Mouse (Mus musculus) embryonic fibroblast, embryonic 13.5 days (primary cell): ENCODE results near the gene Gm47985. TPM values are rescaled to one million over a fixed set of nuclear protein-coding genes. Genes with fewer than 3 reads are reported as not detected.

Experiments
- H3K27ac ChIP-seq: 2 replicates; pipeline ENCODE4 v1.5.1; 2012; ENCODE audit warnings: low read length, control low read depth, inconsistent platforms; ENCODE audit not compliant: insufficient read depth
- H3K4me1 ChIP-seq: 2 replicates; pipeline ENCODE4 v1.6.1; 2011; ENCODE audit warnings: low read length; ENCODE audit not compliant: control insufficient read depth, insufficient read depth
- H3K4me3 ChIP-seq: 2 replicates; pipeline ENCODE4 v1.5.1; 2011; ENCODE audit warnings: mild to moderate bottlenecking, control low read depth, low read length; ENCODE audit not compliant: insufficient read depth
- CTCF ChIP-seq: IDR thresholded peaks from 2 replicates; pipeline ENCODE4 v1.5.1; 2011; ENCODE audit warnings: mild to moderate bottlenecking, control low read depth, low read length, moderate library complexity, borderline replicate concordance; ENCODE audit not compliant: insufficient read depth
- POLR2A ChIP-seq: IDR thresholded peaks from 2 replicates; pipeline ENCODE4 v1.6.1; 2011; ENCODE audit warnings: low read depth, mild to moderate bottlenecking, control low read depth, low read length, moderate library complexity
- polyA plus RNA-seq: library from polyadenylated mRNA; stranded (reverse); fragments of >200 nt; gene quantifications from 2 replicates; pipeline ENCODE4 v1.2.4, GENCODE M21; 2011; ENCODE audit warnings: low read depth; ENCODE audit not compliant: missing spikeins, insufficient read length

The Gm47985 gene
- polyA plus RNA-seq, 1 experiment, result not detected

- Histone ChIP-seq H3K27ac (no peak overlapping the region), H3K4me3 (no peak overlapping the region), H3K4me1 (no peaks in the 10 kb centered on the region)
- TF ChIP-seq POLR2A, result no peak
- TF ChIP-seq CTCF, result no peak
Observed at GRCm38 (mm10) chr1:151156129-151156528, 26.2 kb upstream of the Gm47985 start.

GRCm38 (mm10) chr1:151156777-151157632, 25.3 kb upstream of the Gm47985 start:
- TF ChIP-seq POLR2A (no peak), CTCF (no peak)
- Histone ChIP-seq H3K27ac (no peak overlapping the region), H3K4me1 (no peaks in the 10 kb centered on the region), H3K4me3 (no peak overlapping the region)

- TF ChIP-seq CTCF (no peak), POLR2A (no peak)
Observed at GRCm38 (mm10) chr1:151157963-151158856, 24.1 kb upstream of the Gm47985 start.

DNA sequence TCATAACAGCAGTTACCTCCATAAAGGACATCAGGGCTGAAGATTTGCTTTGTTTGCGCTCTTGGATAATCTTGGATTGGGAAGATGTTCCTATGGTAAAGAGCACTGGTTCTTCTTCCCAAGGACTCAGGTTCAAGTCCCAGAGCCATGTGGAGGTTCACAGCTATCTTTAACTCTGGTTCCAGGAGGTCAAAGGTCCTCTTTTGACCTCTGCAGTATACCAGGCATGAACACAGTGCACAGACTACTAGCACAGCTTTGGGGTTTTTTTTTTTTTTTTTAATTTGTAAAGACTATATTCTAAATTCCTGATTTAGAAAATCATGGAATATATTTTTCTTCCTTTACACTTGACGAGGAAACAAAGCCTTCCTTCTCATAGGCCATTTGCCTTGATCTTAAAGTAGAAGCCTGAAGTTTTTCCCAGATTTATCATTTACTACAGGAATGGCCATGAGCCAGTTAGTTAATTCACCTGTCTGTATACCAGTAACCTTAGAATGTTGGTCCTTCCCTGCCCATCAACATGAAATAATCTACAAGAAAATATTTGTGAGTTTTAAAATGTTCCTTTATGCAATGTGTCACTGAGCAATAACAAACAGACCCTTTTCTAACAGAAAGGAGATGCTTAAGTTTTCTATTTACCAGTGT, 23.4 kb upstream of the Gm47985 start:
- Histone ChIP-seq H3K4me3 (no peak overlapping the region), H3K4me1 (no peaks in the 10 kb centered on the region), H3K27ac (no peak overlapping the region)
- no peak for TF ChIP-seq CTCF
- TF ChIP-seq POLR2A, result no peak

More at GRCm38 (mm10) chr1:151157963-151158856, 24.1 kb upstream of the Gm47985 start:
- Histone ChIP-seq H3K4me1 (no peaks in the 10 kb centered on the region), H3K27ac (no peak overlapping the region), H3K4me3 (no peak overlapping the region)

DNA sequence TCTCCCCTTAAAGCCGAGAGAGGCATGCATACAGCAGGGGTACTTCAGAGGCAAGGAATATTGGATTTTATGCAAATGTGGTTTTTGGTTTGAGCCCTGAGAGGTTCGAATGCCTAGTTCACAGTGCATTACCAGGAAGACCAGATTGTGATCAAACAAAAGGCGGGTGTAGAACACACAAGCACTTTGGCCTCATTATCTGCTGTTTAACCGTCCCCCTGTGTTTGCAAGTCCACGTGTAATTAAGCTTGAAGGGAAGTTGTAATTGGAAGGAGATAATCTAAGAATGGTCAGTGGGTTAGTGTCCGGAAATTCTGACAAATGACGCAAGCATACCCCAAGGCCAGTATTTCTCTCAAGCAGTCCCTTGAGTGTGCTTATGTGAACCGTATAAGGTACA, 16.3 kb upstream of the Gm47985 start:
- no peak overlapping the region for H3K27ac ChIP-seq
- no peak for TF ChIP-seq POLR2A
- TF ChIP-seq CTCF, result no peak
- H3K4me1 ChIP-seq, result peaks cover 5% of the 10 kb centered on the region; the same call in 1 of the 2 replicates
- no peak overlapping the region for H3K4me3 ChIP-seq

DNA sequence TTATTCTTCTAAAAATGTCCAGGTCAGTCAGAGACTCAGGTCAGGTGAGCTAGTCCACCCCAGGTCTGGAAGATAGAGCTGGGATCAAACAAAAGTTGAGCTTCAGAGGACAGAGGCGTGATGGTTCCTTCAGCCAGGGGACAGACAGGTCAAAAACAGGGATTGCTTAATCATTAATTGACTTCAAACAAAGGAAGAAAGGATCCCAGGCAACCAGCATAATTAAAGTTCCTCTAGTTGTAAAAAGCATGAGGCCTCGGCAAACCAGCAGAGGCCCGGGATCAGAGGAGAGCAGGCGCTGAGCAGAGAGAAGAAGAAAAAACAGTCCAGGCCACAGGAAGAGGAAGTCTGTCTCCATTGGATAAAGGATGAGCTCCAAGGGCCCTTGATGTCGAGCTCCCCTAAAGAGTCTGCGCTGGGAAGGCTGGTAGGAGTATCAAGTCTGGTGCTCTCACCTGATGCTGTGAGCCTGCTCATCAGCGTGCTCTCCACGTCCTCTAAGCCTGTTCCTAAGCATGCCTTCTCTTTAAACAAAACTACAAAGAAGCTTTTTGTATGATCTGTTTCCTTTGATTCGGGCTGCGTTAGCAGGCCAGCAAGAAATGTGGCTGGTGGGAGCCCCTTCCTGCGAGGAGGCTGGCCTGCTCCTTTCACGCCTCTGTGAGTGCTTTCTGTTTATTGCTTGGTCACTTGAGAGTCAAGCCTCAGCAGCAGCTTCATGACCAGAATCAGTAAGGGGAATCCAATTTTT, 14.9 kb upstream of the Gm47985 start:
- no peak overlapping the region for H3K27ac ChIP-seq
- H3K4me1 ChIP-seq, result peaks cover 12% of the 10 kb centered on the region
- TF ChIP-seq POLR2A, result no peak
- TF ChIP-seq CTCF, result no peak
- H3K4me3 ChIP-seq, result no peak overlapping the region

- H3K4me3 ChIP-seq, result no peak overlapping the region
- TF ChIP-seq CTCF (no peak), POLR2A (no peak)
- H3K4me1 ChIP-seq, result peaks cover 12% of the 10 kb centered on the region
- H3K27ac ChIP-seq, result no peak overlapping the region
Observed at GRCm38 (mm10) chr1:151168637-151169036, 13.7 kb upstream of the Gm47985 start.

DNA sequence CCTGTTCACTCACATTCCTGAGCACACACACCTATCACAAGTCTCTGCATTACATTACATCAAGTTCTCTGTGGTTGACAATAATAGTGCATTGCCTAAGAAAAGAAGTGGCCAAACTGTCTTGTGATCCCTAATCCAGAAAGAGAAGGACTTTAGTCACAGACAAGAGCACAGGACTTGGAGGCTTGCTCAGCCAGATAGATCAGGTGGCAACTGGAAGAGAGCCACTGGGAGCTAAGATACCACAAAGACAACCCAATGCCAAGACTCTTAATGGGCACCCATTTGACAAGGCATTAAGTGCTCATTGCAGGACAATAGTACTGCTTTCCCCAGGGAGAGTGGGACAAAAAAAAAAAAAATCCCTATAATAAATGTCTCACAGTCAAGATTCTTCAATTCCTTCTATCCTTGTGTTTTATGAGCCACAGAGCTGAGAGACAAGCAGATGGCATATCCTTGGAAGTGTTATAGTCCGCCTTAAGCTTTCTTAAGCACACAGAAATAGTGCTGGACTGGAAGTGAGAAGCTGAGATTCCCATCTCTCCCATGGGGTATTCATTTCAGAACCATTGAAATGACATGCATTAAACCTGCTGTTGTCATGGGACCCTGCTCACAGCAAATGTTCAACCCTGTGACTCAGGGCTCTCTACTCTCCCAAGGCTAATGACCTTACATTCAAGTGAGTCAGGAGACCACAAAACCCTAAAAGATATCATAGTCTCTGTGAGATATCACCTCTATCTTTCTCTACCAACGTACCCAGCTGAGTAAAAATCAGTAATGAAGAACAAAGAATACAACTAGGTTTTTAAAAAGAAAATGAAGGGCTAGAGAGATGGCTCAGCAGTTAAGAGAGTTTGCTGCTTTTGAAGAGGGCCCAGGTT, 10.5 kb upstream of the Gm47985 start:
- H3K27ac ChIP-seq, result no peak overlapping the region
- H3K4me1 ChIP-seq, result peaks cover 12% of the 10 kb centered on the region
- H3K4me3 ChIP-seq, result no peak overlapping the region
- TF ChIP-seq POLR2A (no peak), CTCF (no peak)
